Mouse (Mus musculus): ENCODE data around the gene Tmem28. TPM values are rescaled to one million over a fixed set of nuclear protein-coding genes. Genes with fewer than 3 reads are reported as not detected.

Tmem28 gene
- 0.05 and 0.09 TPM in 2 replicates for polyA plus RNA-seq (2012; rRNA removed)

- TF ChIP-seq POLR2A (IDR thresholded peaks at IDR 0.05; ENCODE audit: low read depth, low read length) (no peak), CTCF (IDR thresholded peaks at IDR 0.05; ENCODE audit: extremely low read depth, insufficient read length, insufficient replicate concordance, low read depth, low read length) (no peak)
- Histone ChIP-seq H3K4me3 (ENCODE audit: low read depth, low read length) (0 out of 2 replicates have a peak within 1 kb of the TSS, but pooled peaks have one; percentile 24), H3K27me3 (ENCODE audit: control insufficient read depth, insufficient read depth, low read length) (peaks cover 4% of the 10 kb centered on the region), H3K27ac (ENCODE audit: insufficient read depth, low read depth, low read length) (no peak within 1 kb of the TSS), H3K36me3 (ENCODE audit: control insufficient read depth, insufficient read depth, low read length) (no peaks in the 10 kb centered on the region), H3K4me1 (ENCODE audit: control insufficient read depth, insufficient read depth, insufficient read length, low read length) (no peaks in the 10 kb centered on the region)
- 34% methylated on average over 75 of the region's 82 CpGs for WGBS
Measured at GRCm38 (mm10) chrX:99820790-99821395, at the start of gene Tmem28. Tmem28 (plus strand) TSS chrX:99821021.

- WGBS: 44% methylated on average over 4 of the region's 4 CpGs
- TF ChIP-seq POLR2A (IDR thresholded peaks at IDR 0.05; ENCODE audit: low read depth, low read length): no peak
- TF ChIP-seq CTCF (IDR thresholded peaks at IDR 0.05; ENCODE audit: extremely low read depth, insufficient read length, insufficient replicate concordance, low read depth, low read length): no peak
Measured at GRCm38 (mm10) chrX:99780308-99780707, 40.5 kb upstream of the Tmem28 start.

GRCm38 (mm10) chrX:99808375-99808774, 12.4 kb upstream of the Tmem28 start:
- H3K27ac ChIP-seq (ENCODE audit: insufficient read depth, low read depth, low read length): no peak overlapping the region
- no peaks in the 10 kb centered on the region for H3K27me3 ChIP-seq (ENCODE audit: control insufficient read depth, insufficient read depth, low read length)
- 39% methylated on average over 1 of the region's 1 CpGs for WGBS
- H3K4me1 ChIP-seq (ENCODE audit: control insufficient read depth, insufficient read depth, insufficient read length, low read length): no peaks in the 10 kb centered on the region
- TF ChIP-seq CTCF (IDR thresholded peaks at IDR 0.05; ENCODE audit: extremely low read depth, insufficient read length, insufficient replicate concordance, low read depth, low read length): no peak
- TF ChIP-seq POLR2A (IDR thresholded peaks at IDR 0.05; ENCODE audit: low read depth, low read length): no peak
- H3K4me3 ChIP-seq (ENCODE audit: low read depth, low read length): no peak overlapping the region
- H3K36me3 ChIP-seq (ENCODE audit: control insufficient read depth, insufficient read depth, low read length): no peaks in the 10 kb centered on the region

More at GRCm38 (mm10) chrX:99780308-99780707, 40.5 kb upstream of the Tmem28 start:
- Histone ChIP-seq H3K4me3 (ENCODE audit: low read depth, low read length) (no peak overlapping the region), H3K4me1 (ENCODE audit: control insufficient read depth, insufficient read depth, insufficient read length, low read length) (no peaks in the 10 kb centered on the region), H3K36me3 (ENCODE audit: control insufficient read depth, insufficient read depth, low read length) (no peaks in the 10 kb centered on the region), H3K27ac (ENCODE audit: insufficient read depth, low read depth, low read length) (no peak overlapping the region), H3K27me3 (ENCODE audit: control insufficient read depth, insufficient read depth, low read length) (no peaks in the 10 kb centered on the region)

- TF ChIP-seq POLR2A (IDR thresholded peaks at IDR 0.05; ENCODE audit: low read depth, low read length): no peak
- no peak for TF ChIP-seq CTCF (IDR thresholded peaks at IDR 0.05; ENCODE audit: extremely low read depth, insufficient read length, insufficient replicate concordance, low read depth, low read length)
- peaks cover 4% of the 10 kb centered on the region for H3K27me3 ChIP-seq (ENCODE audit: control insufficient read depth, insufficient read depth, low read length)
- H3K4me3 ChIP-seq (ENCODE audit: low read depth, low read length): no peak overlapping the region
- no peaks in the 10 kb centered on the region for H3K36me3 ChIP-seq (ENCODE audit: control insufficient read depth, insufficient read depth, low read length)
- 23% methylated on average over 22 of the region's 22 CpGs for WGBS
- H3K27ac ChIP-seq (ENCODE audit: insufficient read depth, low read depth, low read length): no peak overlapping the region
- H3K4me1 ChIP-seq (ENCODE audit: control insufficient read depth, insufficient read depth, insufficient read length, low read length): no peaks in the 10 kb centered on the region
Measured at GRCm38 (mm10) chrX:99819395-99819935, 1.4 kb upstream of the Tmem28 start.

- WGBS: 30% methylated on average over 87 of the region's 105 CpGs
- Histone ChIP-seq H3K4me1 (ENCODE audit: control insufficient read depth, insufficient read depth, insufficient read length, low read length) (no peaks in the 10 kb centered on the region), H3K36me3 (ENCODE audit: control insufficient read depth, insufficient read depth, low read length) (no peaks in the 10 kb centered on the region), H3K4me3 (ENCODE audit: low read depth, low read length) (0 out of 2 replicates have a peak overlapping the region, but pooled peaks have one; percentile 24), H3K27ac (ENCODE audit: insufficient read depth, low read depth, low read length) (no peak overlapping the region), H3K27me3 (ENCODE audit: control insufficient read depth, insufficient read depth, low read length) (peaks cover 4% of the 10 kb centered on the region)
- no peak for TF ChIP-seq CTCF (IDR thresholded peaks at IDR 0.05; ENCODE audit: extremely low read depth, insufficient read length, insufficient replicate concordance, low read depth, low read length)
- no peak for TF ChIP-seq POLR2A (IDR thresholded peaks at IDR 0.05; ENCODE audit: low read depth, low read length)
Measured at GRCm38 (mm10) chrX:99819936-99820789, 658 bp upstream of the Tmem28 start.

GRCm38 (mm10) chrX:99842090-99842489, 21.3 kb downstream of the Tmem28 start:
- H3K27me3 ChIP-seq (ENCODE audit: control insufficient read depth, insufficient read depth, low read length): no peaks in the 10 kb centered on the region
- no peak overlapping the region for H3K4me3 ChIP-seq (ENCODE audit: low read depth, low read length)
- 11% methylated on average over 2 of the region's 2 CpGs for WGBS
- no peak overlapping the region for H3K27ac ChIP-seq (ENCODE audit: insufficient read depth, low read depth, low read length)
- H3K36me3 ChIP-seq (ENCODE audit: control insufficient read depth, insufficient read depth, low read length): no peaks in the 10 kb centered on the region
- TF ChIP-seq CTCF (IDR thresholded peaks at IDR 0.05; ENCODE audit: extremely low read depth, insufficient read length, insufficient replicate concordance, low read depth, low read length) (no peak), POLR2A (IDR thresholded peaks at IDR 0.05; ENCODE audit: low read depth, low read length) (no peak)
- no peaks in the 10 kb centered on the region for H3K4me1 ChIP-seq (ENCODE audit: control insufficient read depth, insufficient read depth, insufficient read length, low read length)

GRCm38 (mm10) chrX:99853261-99853741, 32.5 kb downstream of the Tmem28 start:
- H3K27me3 ChIP-seq (ENCODE audit: control insufficient read depth, insufficient read depth, low read length): no peaks in the 10 kb centered on the region
- no peak overlapping the region for H3K27ac ChIP-seq (ENCODE audit: insufficient read depth, low read depth, low read length)
- H3K36me3 ChIP-seq (ENCODE audit: control insufficient read depth, insufficient read depth, low read length): no peaks in the 10 kb centered on the region
- no peaks in the 10 kb centered on the region for H3K4me1 ChIP-seq (ENCODE audit: control insufficient read depth, insufficient read depth, insufficient read length, low read length)
- peak overlapping the region; percentile 62 for H3K4me3 ChIP-seq (ENCODE audit: low read depth, low read length)
- 12% methylated on average over 33 of the region's 35 CpGs for WGBS
- TF ChIP-seq CTCF (IDR thresholded peaks at IDR 0.05; ENCODE audit: extremely low read depth, insufficient read length, insufficient replicate concordance, low read depth, low read length) (peak; percentile 19; the same call in 1 of the 2 replicates), POLR2A (IDR thresholded peaks at IDR 0.05; ENCODE audit: low read depth, low read length) (no peak)

Data from small intestine, adult 2 months (tissue).